Mouse (Mus musculus) embryonic facial prominence, embryonic 13.5 days (tissue): ENCODE data around the gene Atp5b. TPM values are rescaled to one million over a fixed set of nuclear protein-coding genes. Genes with fewer than 3 reads are reported as not detected.
"Not testable (repeated sequence)": the region's sequence is repeated elsewhere in the genome, so short reads cannot be mapped to it uniquely, and the experiment has no call there.

Source experiments
- ATAC-seq: fragments of 200-750 bp; cut with Nextera tagmentation; 2 replicates; pipeline ENCODE4 v1.8.0; 2017; ENCODE audit warnings: low read depth; ENCODE audit not compliant: insufficient number of reproducible peaks, insufficient read depth, low FRiP score, low TSS enrichment
- H3K27ac ChIP-seq: fragments of 300-500 bp; sonication (generic); 2 replicates; pipeline ENCODE4 v1.5.1; 2015; ENCODE audit warnings: moderate library complexity, mild to moderate bottlenecking, inconsistent platforms
- H3K27me3 ChIP-seq: fragments of 300-500 bp; sonication (generic); 2 replicates; pipeline ENCODE4 v1.6.1; 2015; ENCODE audit warnings: mild to moderate bottlenecking, inconsistent platforms
- H3K36me3 ChIP-seq: fragments of 300-500 bp; sonication (generic); 2 replicates; pipeline ENCODE4 v1.6.1; 2015; ENCODE audit warnings: mild to moderate bottlenecking, inconsistent platforms
- H3K4me1 ChIP-seq: fragments of 300-500 bp; sonication (generic); 2 replicates; pipeline ENCODE4 v1.6.1; 2015; ENCODE audit warnings: inconsistent platforms
- H3K4me2 ChIP-seq: fragments of 300-500 bp; sonication (generic); 2 replicates; pipeline ENCODE4 v1.6.1; 2015; ENCODE audit warnings: moderate library complexity, mild to moderate bottlenecking, inconsistent platforms
- H3K4me3 ChIP-seq: fragments of 300-500 bp; sonication (generic); 2 replicates; pipeline ENCODE4 v1.5.1; 2015; ENCODE audit warnings: mild to moderate bottlenecking, inconsistent platforms
- H3K9ac ChIP-seq: fragments of 300-500 bp; sonication (generic); 2 replicates; pipeline ENCODE4 v1.6.1; 2015; ENCODE audit warnings: mild to moderate bottlenecking, inconsistent platforms
- H3K9me3 ChIP-seq: fragments of 300-500 bp; sonication (generic); 2 replicates; pipeline ENCODE4 v1.6.1; 2016; ENCODE audit warnings: inconsistent platforms
- WGBS: fragments of 180-500 bp; shearing (Covaris S2); methylation state at CpG from one replicate; pipeline ENCODE4 v1.1.7; 2015; ENCODE audit warnings: mixed read lengths; 5-methylcytosine and 5-hydroxymethylcytosine counted together
- polyA plus RNA-seq: library from polyadenylated mRNA; unstranded; fragments of >200 nt; fragmentation: Nextera tagmentation; extraction: Ambion mirVana; gene quantifications from 2 replicates; pipeline ENCODE4 v1.2.1, GENCODE M21; 2015

Atp5b gene
- polyA plus RNA-seq, 1 experiment from 2014 or later = 2,050 TPM

DNA sequence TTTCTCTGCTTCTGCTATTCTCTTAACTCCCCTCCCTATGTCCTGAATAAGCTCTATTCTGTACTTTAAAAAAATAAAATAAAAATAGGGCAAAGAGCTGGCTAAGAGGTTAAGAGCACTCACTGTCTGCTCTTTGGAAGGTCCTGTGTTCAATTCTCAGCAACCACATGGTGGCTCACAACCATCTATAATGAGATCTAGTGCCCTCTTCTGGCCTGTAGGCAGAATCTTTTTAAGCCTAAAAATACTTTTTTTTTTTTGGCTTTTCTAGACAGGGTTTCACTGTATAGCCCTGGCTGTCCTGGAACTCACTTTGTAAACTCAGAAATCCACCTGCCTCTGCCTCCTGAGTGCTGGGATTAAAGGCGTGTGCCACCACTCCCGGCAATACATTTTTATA lies 12.6 kb upstream of the Atp5b start:
- not testable (repeated sequence) for H3K27me3 ChIP-seq, ATAC-seq, H3K4me3 ChIP-seq, H3K9ac ChIP-seq, H3K27ac ChIP-seq, H3K9me3 ChIP-seq, H3K4me2 ChIP-seq, H3K4me1 ChIP-seq
- peaks cover 59% of the 10 kb centered on the region for H3K36me3 ChIP-seq
- WGBS = 97% methylated on average over 2 of the region's 2 CpGs

- H3K36me3 ChIP-seq = peaks cover 31% of the 10 kb centered on the region
- H3K4me2 ChIP-seq, H3K4me3 ChIP-seq, ATAC-seq, H3K27me3 ChIP-seq, H3K9ac ChIP-seq, H3K9me3 ChIP-seq, H3K4me1 ChIP-seq, H3K27ac ChIP-seq: not testable (repeated sequence)
- WGBS = 83% methylated on average over 5 of the region's 5 CpGs
Measured at GRCm38 (mm10) chr10:128078269-128078668, 4.8 kb upstream of the Atp5b start.

DNA sequence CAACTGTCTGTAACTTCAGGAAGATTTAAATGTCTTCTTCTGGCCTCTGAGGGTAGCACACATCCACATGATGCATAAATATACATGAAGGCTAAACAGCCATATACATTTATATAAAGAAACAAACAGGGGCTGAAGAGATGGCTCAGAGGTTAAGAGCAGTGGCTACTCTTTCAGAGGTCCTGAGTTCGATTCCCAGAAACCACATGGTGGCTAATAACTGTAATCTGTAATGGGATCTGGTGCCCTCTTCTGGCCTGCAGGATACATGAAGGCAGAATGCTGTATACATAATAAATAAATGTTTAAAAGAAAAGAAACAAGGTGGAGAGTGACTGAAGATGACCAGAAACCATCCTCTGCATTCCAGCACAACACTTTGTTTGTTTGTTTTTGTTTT lies 2.6 kb upstream of the Atp5b start:
- 73% methylated on average over 1 of the region's 1 CpGs for WGBS
- peaks cover 19% of the 10 kb centered on the region for H3K4me1 ChIP-seq
- H3K27me3 ChIP-seq = no peaks in the 10 kb centered on the region
- no peak overlapping the region for H3K9ac ChIP-seq
- no peaks in the 10 kb centered on the region for H3K9me3 ChIP-seq
- H3K4me2 ChIP-seq = no peak overlapping the region
- H3K4me3 ChIP-seq = no peak overlapping the region
- H3K27ac ChIP-seq = no peak overlapping the region
- peaks cover 26% of the 10 kb centered on the region for H3K36me3 ChIP-seq
- ATAC-seq = no peak

- peak overlapping the region; percentile 69 for H3K4me2 ChIP-seq
- H3K9me3 ChIP-seq = no peaks in the 10 kb centered on the region
- H3K4me3 ChIP-seq = peak overlapping the region; percentile 97
- H3K36me3 ChIP-seq = peaks cover 35% of the 10 kb centered on the region
- WGBS = 59% methylated on average over 6 of the region's 6 CpGs
- H3K27ac ChIP-seq = no peak overlapping the region
- ATAC-seq = no peak
- peaks cover 19% of the 10 kb centered on the region for H3K4me1 ChIP-seq
- H3K9ac ChIP-seq = peak overlapping the region; percentile 78
- no peaks in the 10 kb centered on the region for H3K27me3 ChIP-seq
Measured at GRCm38 (mm10) chr10:128081807-128082476, 1.1 kb upstream of the Atp5b start.

DNA sequence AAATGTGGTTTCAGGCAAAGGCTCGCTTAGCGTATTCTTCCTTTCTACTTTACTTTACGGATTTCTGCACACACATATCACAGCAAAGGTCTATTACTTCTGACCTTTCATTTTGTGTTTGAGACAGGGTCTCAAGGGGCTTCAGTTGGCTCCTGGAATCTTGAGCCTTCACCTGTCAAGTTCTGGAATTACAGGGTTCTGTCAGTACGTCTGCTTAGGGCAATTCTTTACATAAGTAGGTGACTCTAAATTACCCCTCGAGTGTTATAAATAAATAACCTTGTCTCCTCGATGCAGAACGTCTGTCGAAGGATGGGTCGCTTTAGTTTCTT lies 630 bp upstream of the Atp5b start:
- WGBS = 19% methylated on average over 9 of the region's 9 CpGs
- Histone ChIP-seq H3K4me2 (peak overlapping the region; percentile 69), H3K4me1 (peaks cover 19% of the 10 kb centered on the region), H3K4me3 (peak overlapping the region; percentile 97), H3K9me3 (no peaks in the 10 kb centered on the region), H3K27ac (no peak overlapping the region), H3K36me3 (peaks cover 35% of the 10 kb centered on the region), H3K9ac (peak overlapping the region; percentile 78), H3K27me3 (no peaks in the 10 kb centered on the region)
- ATAC-seq = no peak

GRCm38 (mm10) chr10:128083688-128084087 lies 615 bp downstream of the Atp5b start:
- Histone ChIP-seq H3K4me2 (peak overlapping the region; percentile 92), H3K4me3 (peak overlapping the region; percentile 97), H3K36me3 (peaks cover 41% of the 10 kb centered on the region), H3K27ac (peak overlapping the region; percentile 85), H3K9me3 (no peaks in the 10 kb centered on the region), H3K27me3 (no peaks in the 10 kb centered on the region), H3K4me1 (peaks cover 19% of the 10 kb centered on the region), H3K9ac (peak overlapping the region; percentile 99)
- no peak for ATAC-seq
- WGBS = under 1% methylated on average over 22 of the region's 22 CpGs

- Histone ChIP-seq H3K4me2 (peak overlapping the region; percentile 92), H3K4me3 (peak overlapping the region; percentile 97), H3K36me3 (peaks cover 45% of the 10 kb centered on the region), H3K27me3 (no peaks in the 10 kb centered on the region), H3K4me1 (peaks cover 19% of the 10 kb centered on the region), H3K27ac (0 out of 2 replicates have a peak overlapping the region, but pooled peaks have one; percentile 85), H3K9ac (peak overlapping the region; percentile 99), H3K9me3 (no peaks in the 10 kb centered on the region)
- no peak for ATAC-seq
- WGBS = 4% methylated on average over 3 of the region's 3 CpGs
Measured at GRCm38 (mm10) chr10:128084160-128084559, 1.1 kb downstream of the Atp5b start.

GRCm38 (mm10) chr10:128086391-128086790 lies 3.3 kb downstream of the Atp5b start:
- H3K27ac ChIP-seq = no peak overlapping the region
- no peak overlapping the region for H3K9ac ChIP-seq
- no peaks in the 10 kb centered on the region for H3K9me3 ChIP-seq
- H3K36me3 ChIP-seq = peaks cover 59% of the 10 kb centered on the region
- ATAC-seq = no peak
- 79% methylated on average over 6 of the region's 6 CpGs for WGBS
- H3K27me3 ChIP-seq = no peaks in the 10 kb centered on the region
- H3K4me1 ChIP-seq = peaks cover 28% of the 10 kb centered on the region
- no peak overlapping the region for H3K4me3 ChIP-seq
- no peak overlapping the region for H3K4me2 ChIP-seq

DNA sequence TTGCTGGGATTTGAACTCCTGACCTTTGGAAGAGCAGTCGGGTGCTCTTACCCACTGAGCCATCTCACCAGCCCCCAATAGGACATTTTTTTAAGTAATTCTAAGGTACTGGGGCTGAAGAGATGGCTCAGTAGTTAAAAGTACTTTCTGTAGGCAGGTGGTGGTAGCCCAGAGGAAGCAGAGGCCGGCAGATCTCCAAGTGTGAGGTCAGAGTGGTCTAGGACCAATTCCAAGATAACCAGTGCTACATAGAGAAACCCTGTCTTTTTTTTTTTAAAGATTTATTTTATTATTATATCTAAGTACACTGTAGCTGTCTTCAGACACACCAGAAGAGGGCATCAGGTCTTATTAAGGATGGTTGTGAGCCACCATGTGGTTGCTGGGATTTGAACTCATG lies 4.1 kb downstream of the Atp5b start:
- H3K4me1 ChIP-seq = peaks cover 31% of the 10 kb centered on the region
- not testable (repeated sequence) for H3K4me2 ChIP-seq, H3K4me3 ChIP-seq, H3K9me3 ChIP-seq, H3K27ac ChIP-seq, ATAC-seq, H3K27me3 ChIP-seq, H3K9ac ChIP-seq
- peaks cover 59% of the 10 kb centered on the region for H3K36me3 ChIP-seq
- WGBS = 77% methylated on average over 2 of the region's 2 CpGs

- ATAC-seq = no peak
- Histone ChIP-seq H3K9ac (no peak overlapping the region), H3K4me3 (no peak overlapping the region), H3K36me3 (peaks cover 59% of the 10 kb centered on the region), H3K4me1 (peaks cover 29% of the 10 kb centered on the region), H3K4me2 (no peak overlapping the region), H3K27ac (no peak overlapping the region), H3K9me3 (no peaks in the 10 kb centered on the region), H3K27me3 (no peaks in the 10 kb centered on the region)
- 89% methylated on average over 5 of the region's 5 CpGs for WGBS
Measured at GRCm38 (mm10) chr10:128088181-128088580, 5.1 kb downstream of the Atp5b start.

- Histone ChIP-seq H3K4me2 (no peak overlapping the region), H3K4me3 (no peak overlapping the region), H3K4me1 (peaks cover 40% of the 10 kb centered on the region), H3K36me3 (peaks cover 57% of the 10 kb centered on the region), H3K9ac (no peak overlapping the region), H3K9me3 (no peaks in the 10 kb centered on the region), H3K27me3 (no peaks in the 10 kb centered on the region), H3K27ac (no peak overlapping the region)
- ATAC-seq = no peak
- WGBS = 63% methylated on average over 5 of the region's 5 CpGs
Measured at GRCm38 (mm10) chr10:128089842-128090241, 6.8 kb downstream of the Atp5b start.

DNA sequence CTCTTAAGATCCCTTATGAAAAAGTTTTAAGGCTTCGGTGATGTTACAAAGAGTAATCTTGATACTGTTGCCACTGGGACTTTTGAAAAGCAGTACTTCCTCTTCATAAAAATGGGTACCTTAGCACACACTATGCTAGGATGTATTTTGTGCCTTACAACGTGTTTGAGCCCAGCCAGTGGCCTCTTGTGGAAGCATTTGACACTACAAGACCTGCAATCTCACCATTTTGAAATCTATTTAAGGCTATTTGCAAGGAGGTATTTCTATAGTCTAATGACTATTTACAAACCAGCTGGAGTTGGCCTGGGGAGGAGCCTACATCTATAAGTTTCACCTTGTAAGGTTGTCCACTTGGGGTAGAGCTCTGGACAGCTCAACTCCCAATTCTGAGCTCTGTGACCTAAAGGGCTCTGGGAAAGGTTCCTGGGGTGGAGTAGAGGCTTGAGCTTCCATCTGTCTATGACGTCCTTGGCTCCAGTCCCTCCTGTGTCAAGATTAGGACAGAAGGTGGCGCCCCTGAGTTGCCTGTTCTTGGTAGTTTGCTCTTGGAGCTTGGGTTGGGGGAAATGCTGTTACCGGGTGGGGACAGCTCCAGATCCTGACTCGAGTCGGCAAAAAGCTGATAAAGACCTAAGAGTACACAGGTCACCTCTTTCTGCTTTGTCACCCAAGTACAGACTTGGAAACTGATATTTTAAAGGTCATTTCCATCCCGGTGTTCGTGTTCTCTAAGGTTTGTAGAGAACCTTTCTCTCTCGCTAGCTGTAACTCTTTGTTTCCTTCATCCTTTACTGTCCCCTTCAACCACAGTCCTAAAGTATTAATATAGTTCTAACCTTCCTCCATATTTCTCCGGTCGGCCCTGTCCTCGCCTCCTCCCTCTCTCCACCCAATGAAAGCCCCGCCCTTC lies 7.8 kb downstream of the Atp5b start:
- Histone ChIP-seq H3K4me1 (peaks cover 41% of the 10 kb centered on the region), H3K36me3 (peaks cover 46% of the 10 kb centered on the region), H3K27me3 (no peaks in the 10 kb centered on the region), H3K27ac (peak overlapping the region; percentile 57; the same call in 1 of the 2 replicates), H3K9ac (peak overlapping the region; percentile 80), H3K9me3 (no peaks in the 10 kb centered on the region), H3K4me2 (peak overlapping the region; percentile 92), H3K4me3 (peak overlapping the region; percentile 74)
- peak; percentile 44; the same call in 1 of the 2 replicates for ATAC-seq
- 8% methylated on average over 14 of the region's 14 CpGs for WGBS
